Mouse (Mus musculus) heart, adult 2 months (tissue): ENCODE data around the gene Pcgf1. TPM values are rescaled to one million over a fixed set of nuclear protein-coding genes. Genes with fewer than 3 reads are reported as not detected.

ENCODE experiments used
- DNase-seq, 2 experiments: peaks; one replicate each; pipeline ENCODE4 v3.0.0; 2021
- H3K27ac ChIP-seq: fragments of 200-600 bp; 2 replicates; pipeline ENCODE4 v1.8.1; 2022
- H3K27me3 ChIP-seq: fragments of 200-500 bp; 2 replicates; pipeline ENCODE4 v1.6.1; 2012; ENCODE audit warnings: mild to moderate bottlenecking, low read length, inconsistent platforms, mixed read lengths; ENCODE audit not compliant: control insufficient read depth, insufficient read depth
- H3K36me3 ChIP-seq: fragments of 200-500 bp; 2 replicates; pipeline ENCODE4 v1.6.1; 2012; ENCODE audit warnings: low read length, inconsistent platforms; ENCODE audit not compliant: control insufficient read depth, insufficient read depth
- H3K4me1 ChIP-seq: fragments of 200-500 bp; 2 replicates; pipeline ENCODE4 v1.6.1; 2011; ENCODE audit warnings: low read length; ENCODE audit not compliant: control insufficient read depth, insufficient read depth
- H3K4me3 ChIP-seq: fragments of 200-600 bp; 2 replicates; pipeline ENCODE4 v1.8.1; 2022
- H3K79me2 ChIP-seq: fragments of 200-500 bp; replicated peaks from 2 replicates; pipeline ENCODE4 v1.6.1; 2012; ENCODE audit warnings: mild to moderate bottlenecking, inconsistent platforms, low read length, moderate library complexity, mixed read lengths; ENCODE audit not compliant: control insufficient read depth, insufficient read depth
- H3K9ac ChIP-seq: fragments of 200-500 bp; 2 replicates; pipeline ENCODE4 v1.6.1; 2012; ENCODE audit warnings: low read depth, mild to moderate bottlenecking, control low read depth, inconsistent platforms, low read length, mixed read lengths
- CTCF ChIP-seq: fragments of 200-600 bp; IDR thresholded peaks from 2 replicates; pipeline ENCODE4 v1.8.1; 2022; ENCODE audit warnings: antibody characterized with exemption, mild to moderate bottlenecking, moderate library complexity
- EP300 ChIP-seq: fragments of 200-500 bp; IDR thresholded peaks from 2 replicates; pipeline ENCODE4 v1.6.1; 2011; ENCODE audit warnings: low read depth, low read length, control low read depth; ENCODE audit not compliant: insufficient read depth
- POLR2A ChIP-seq: fragments of 200-500 bp; IDR thresholded peaks from 2 replicates; pipeline ENCODE4 v1.6.1; 2011; ENCODE audit warnings: mild to moderate bottlenecking, low read depth, low read length, control low read depth; ENCODE audit not compliant: insufficient read depth
- WGBS: fragments of 180-500 bp; shearing (Covaris S2); methylation state at CpG from one replicate; pipeline ENCODE4 v1.1.7; 2018; 5-methylcytosine and 5-hydroxymethylcytosine counted together
- intact Hi-C: fragments of 180-260 bp; cut with DNase I; formaldehyde crosslinking; loops from one replicate; pipeline ENCODE4 v1.15.1; 2025
- polyA plus RNA-seq: library from polyadenylated mRNA; depleted of rRNA; stranded (reverse); fragments of >200 nt; gene quantifications from 2 replicates; pipeline ENCODE4 v1.2.3, GENCODE M21; 2012
- total RNA-seq, 2 experiments: library from RNA; stranded (reverse); gene quantifications; 2 replicates each; pipeline ENCODE4 v1.2.3; 2021

Gene Pcgf1
- total and polyA plus RNA-seq, 3 experiments, result 7.7 to 11.5 (median 8.0) TPM

DNA sequence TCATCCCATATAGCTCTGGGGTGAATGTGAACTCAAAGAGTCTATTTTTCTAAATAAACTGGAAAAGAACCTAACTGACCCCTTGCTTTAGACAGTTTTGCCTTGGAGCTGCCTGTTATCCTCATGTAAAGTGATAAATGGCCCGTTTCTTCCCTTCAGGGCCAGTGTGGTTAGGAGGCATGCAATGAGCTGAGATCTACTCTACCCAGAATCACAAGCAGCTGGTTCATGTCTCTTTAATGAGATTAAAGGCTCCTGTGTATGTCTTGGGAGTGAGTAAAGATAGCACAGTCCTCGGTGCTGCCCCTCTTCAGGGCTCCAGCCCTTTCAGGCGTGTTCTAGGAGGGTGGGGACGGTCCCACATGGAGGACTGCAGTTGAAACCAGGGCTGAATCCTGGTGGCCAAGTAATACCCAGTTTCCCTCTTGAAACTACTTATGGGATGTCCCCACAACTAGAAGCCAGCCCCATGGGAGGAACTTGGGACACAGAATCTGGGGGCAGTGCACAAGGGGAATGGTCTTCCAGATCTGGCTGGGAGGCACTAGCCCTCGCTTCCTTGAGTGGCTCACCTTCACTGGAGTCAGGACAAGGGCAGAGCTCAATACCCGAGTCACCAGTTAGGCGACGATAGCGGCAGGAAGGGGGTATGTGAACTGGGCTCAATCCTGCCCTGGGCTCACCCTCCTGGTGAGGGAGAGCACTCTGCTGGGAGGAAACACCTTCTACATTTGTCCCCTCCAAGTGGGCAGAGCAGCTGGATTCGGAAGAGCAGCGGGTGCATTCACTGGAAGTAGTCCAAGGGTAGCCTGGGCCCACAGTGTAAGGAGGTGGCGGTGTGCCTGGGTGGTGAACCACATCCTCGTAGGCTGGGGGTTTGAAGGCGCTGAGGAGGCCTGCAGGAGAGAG, 41.4 kb downstream of the Pcgf1 start:
- Histone ChIP-seq H3K27me3 (no peaks in the 10 kb centered on the region), H3K79me2 (no peaks in the 10 kb centered on the region), H3K36me3 (no peaks in the 10 kb centered on the region), H3K4me3 (no peak overlapping the region), H3K4me1 (peaks cover 7% of the 10 kb centered on the region), H3K9ac (no peak overlapping the region), H3K27ac (no peak overlapping the region)
- WGBS, result 77% methylated on average over 14 of the region's 14 CpGs
- intact Hi-C loops, result no loop called here
- DNase-seq, result no peak
- TF ChIP-seq CTCF (no peak), POLR2A (no peak), EP300 (no peak)

- TF ChIP-seq POLR2A (no peak), EP300 (no peak), CTCF (no peak)
- intact Hi-C loops, result loop anchor here (5.0 kb wide), 1 partner anchor 208 kb away; the partner anchor contains the start of genes Mob1a and Mthfd2
- no peak for DNase-seq
- Histone ChIP-seq H3K36me3 (no peaks in the 10 kb centered on the region), H3K4me1 (peaks cover 7% of the 10 kb centered on the region), H3K79me2 (no peaks in the 10 kb centered on the region), H3K27ac (no peak overlapping the region), H3K27me3 (no peaks in the 10 kb centered on the region), H3K9ac (no peak overlapping the region), H3K4me3 (no peak overlapping the region)
- WGBS, result 69% methylated on average over 7 of the region's 7 CpGs
Measured at GRCm38 (mm10) chr6:83119734-83120051, 42.0 kb downstream of the Pcgf1 start.

GRCm38 (mm10) chr6:83120930-83121862, 43.5 kb downstream of the Pcgf1 start, which contains the start of gene Wbp1:
Gene Wbp1 (minus strand): TSS chr6:83121559.
- intact Hi-C loops, result loop anchor here (5.0 kb wide), 1 partner anchor 206 kb away; the partner anchor contains the start of genes Mob1a and Mthfd2
- peak within 1 kb of the TSS; percentile 72 for H3K27ac ChIP-seq
- peaks cover 3% of the 10 kb centered on the region for H3K4me1 ChIP-seq
- H3K36me3 ChIP-seq, result no peaks in the 10 kb centered on the region
- DNase-seq, result peak; percentile 88 to 97
- H3K9ac ChIP-seq, result peak within 1 kb of the TSS; percentile 93
- under 1% methylated on average over 38 of the region's 38 CpGs for WGBS
- H3K27me3 ChIP-seq, result no peaks in the 10 kb centered on the region
- TF ChIP-seq POLR2A (peak; percentile 57), EP300 (peak; percentile 64), CTCF (peak; percentile 25)
- H3K79me2 ChIP-seq, result no peaks in the 10 kb centered on the region
- H3K4me3 ChIP-seq, result peak within 1 kb of the TSS; percentile 74

- peak overlapping the region; percentile 74 for H3K4me3 ChIP-seq
- no peaks in the 10 kb centered on the region for H3K79me2 ChIP-seq
- DNase-seq, result no peak
- peak overlapping the region; percentile 80 for H3K9ac ChIP-seq
- intact Hi-C loops, result loop anchor here (5.0 kb wide), 1 partner anchor 205 kb away; the partner anchor contains the start of genes Mob1a and Mthfd2
- H3K27ac ChIP-seq, result peak overlapping the region; percentile 60
- H3K27me3 ChIP-seq, result no peaks in the 10 kb centered on the region
- peaks cover 3% of the 10 kb centered on the region for H3K4me1 ChIP-seq
- WGBS, result 3% methylated on average over 49 of the region's 52 CpGs
- H3K36me3 ChIP-seq, result no peaks in the 10 kb centered on the region
- TF ChIP-seq CTCF, result no peak
- TF ChIP-seq POLR2A, result no peak
- no peak for TF ChIP-seq EP300
Measured at GRCm38 (mm10) chr6:83121863-83122710, 44.4 kb downstream of the Pcgf1 start.

- Histone ChIP-seq H3K27ac (no peak overlapping the region), H3K79me2 (no peaks in the 10 kb centered on the region), H3K4me1 (peaks cover 3% of the 10 kb centered on the region), H3K36me3 (no peaks in the 10 kb centered on the region), H3K9ac (no peak overlapping the region), H3K4me3 (no peak overlapping the region), H3K27me3 (no peaks in the 10 kb centered on the region)
- intact Hi-C loops, result loop anchor here (5.0 kb wide), 1 partner anchor 204 kb away; the partner anchor contains the start of genes Mob1a and Mthfd2
- TF ChIP-seq EP300 (no peak), POLR2A (no peak), CTCF (no peak)
- no peak for DNase-seq
- 87% methylated on average over 5 of the region's 5 CpGs for WGBS
Measured at GRCm38 (mm10) chr6:83122961-83123360, 45.3 kb downstream of the Pcgf1 start.
